Mouse (Mus musculus) forebrain, embryonic 11.5 days (tissue): Measurements from ENCODE around the gene Adcyap1r1. TPM values are rescaled to one million over a fixed set of nuclear protein-coding genes. Genes with fewer than 3 reads are reported as not detected.

Experiments
- ATAC-seq: fragments of 200-750 bp; cut with Nextera tagmentation; replicated peaks from 2 replicates; pipeline ENCODE4 v1.8.0; 2017; ENCODE audit warnings: moderate TSS enrichment; ENCODE audit not compliant: low FRiP score
- DNase-seq: peaks from one replicate; pipeline ENCODE4 v3.0.0-alpha.2; 2017; ENCODE audit warnings: low spot score
- H3K27ac ChIP-seq: fragments of 300-500 bp; sonication (generic); 2 replicates; pipeline ENCODE4 v1.5.1; 2014; ENCODE audit warnings: low read depth, low read length
- H3K27me3 ChIP-seq: fragments of 300-500 bp; sonication (generic); 2 replicates; pipeline ENCODE4 v1.6.1; 2014; ENCODE audit warnings: mild to moderate bottlenecking, low read length, mixed read lengths; ENCODE audit not compliant: control insufficient read depth, insufficient read depth
- H3K36me3 ChIP-seq: fragments of 300-500 bp; sonication (generic); 2 replicates; pipeline ENCODE4 v1.6.1; 2014; ENCODE audit warnings: mild to moderate bottlenecking, low read length, moderate library complexity, mixed read lengths; ENCODE audit not compliant: control insufficient read depth, insufficient read depth
- H3K4me1 ChIP-seq: fragments of 300-500 bp; sonication (generic); replicated peaks from 2 replicates; pipeline ENCODE4 v1.6.1; 2014; ENCODE audit warnings: low read length, mixed read lengths; ENCODE audit not compliant: control insufficient read depth, insufficient read depth
- H3K4me2 ChIP-seq: fragments of 300-500 bp; sonication (generic); 2 replicates; pipeline ENCODE4 v1.6.1; 2014; ENCODE audit warnings: low read depth, mild to moderate bottlenecking, low read length, moderate library complexity, mixed read lengths; ENCODE audit not compliant: severe bottlenecking
- H3K4me3 ChIP-seq: fragments of 300-500 bp; sonication (generic); 2 replicates; pipeline ENCODE4 v1.5.1; 2014; ENCODE audit warnings: low read depth, low read length
- H3K9ac ChIP-seq: fragments of 300-500 bp; sonication (generic); 2 replicates; pipeline ENCODE4 v1.6.1; 2014; ENCODE audit warnings: low read length
- H3K9me3 ChIP-seq: fragments of 300-500 bp; sonication (generic); 2 replicates; pipeline ENCODE4 v1.6.1; 2016; ENCODE audit warnings: low read length, mixed read lengths; ENCODE audit not compliant: control insufficient read depth
- WGBS: fragments of 180-500 bp; shearing (Covaris S2); extraction: QIAGEN DNeasy Blood & Tissue Kit; methylation state at CpG from one replicate; pipeline ENCODE4 v1.1.7; 2014; 5-methylcytosine and 5-hydroxymethylcytosine counted together
- polyA plus RNA-seq: library from polyadenylated mRNA; unstranded; fragments of >200 nt; fragmentation: Nextera tagmentation; extraction: Ambion mirVana; gene quantifications from 2 replicates; pipeline ENCODE4 v1.2.1, GENCODE M21; 2014

Adcyap1r1 gene
- polyA plus RNA-seq, 1 experiment from 2014 or later = 7.9 TPM

- H3K36me3 ChIP-seq = no peaks in the 10 kb centered on the region
- 17% methylated on average over 11 of the region's 11 CpGs for WGBS
Observed at GRCm38 (mm10) chr6:55519605-55520201, 67.9 kb downstream of the Adcyap1r1 start.

DNA sequence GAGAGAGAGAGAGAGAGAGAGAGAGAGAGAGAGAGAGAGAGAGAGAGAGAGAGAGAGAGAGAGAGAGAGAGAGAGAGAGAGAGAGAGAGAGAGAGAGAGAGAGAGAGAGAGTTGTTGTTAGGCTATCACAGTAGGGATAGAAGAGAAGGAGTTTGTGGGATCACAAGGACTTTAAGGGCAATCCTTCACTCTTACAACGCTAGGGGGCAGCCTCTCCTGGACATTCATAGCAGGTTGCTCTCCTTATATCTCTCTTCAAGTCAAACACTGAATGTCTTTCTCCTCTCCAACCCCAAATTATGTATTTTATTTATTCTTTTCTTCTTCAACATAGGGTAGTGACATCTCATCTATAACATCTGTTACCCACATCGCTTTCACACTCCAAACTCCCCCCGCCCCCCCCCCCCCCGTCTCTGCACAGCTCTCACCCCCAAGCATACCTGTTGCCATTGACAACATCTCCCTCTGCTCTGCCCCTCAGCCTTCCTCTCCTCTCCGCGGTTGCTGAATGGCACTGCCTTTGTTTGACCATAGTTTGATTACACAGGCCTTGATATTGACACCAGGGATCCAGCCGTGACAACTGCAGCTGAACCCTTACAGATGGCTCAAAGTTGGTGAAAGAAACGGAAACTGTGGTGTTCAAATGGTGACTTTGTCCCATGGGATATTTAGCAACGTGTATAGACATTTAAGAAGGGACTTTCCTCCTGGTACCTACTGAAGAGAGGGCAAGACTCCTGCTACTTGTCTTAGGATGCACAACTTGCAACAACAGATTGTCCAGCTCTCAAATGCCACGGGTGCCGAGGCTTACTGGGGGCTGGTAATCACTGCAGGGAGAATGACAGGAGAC lies 68.7 kb downstream of the Adcyap1r1 start:
- Histone ChIP-seq H3K27ac (no peak overlapping the region), H3K36me3 (no peaks in the 10 kb centered on the region), H3K9me3 (no peaks in the 10 kb centered on the region), H3K4me2 (no peak overlapping the region), H3K4me1 (no peaks in the 10 kb centered on the region), H3K9ac (no peak overlapping the region), H3K4me3 (no peak overlapping the region), H3K27me3 (no peaks in the 10 kb centered on the region)
- ATAC-seq = peak; percentile 79
- WGBS = 44% methylated on average over 10 of the region's 11 CpGs
- peak; percentile 77 for DNase-seq

More at GRCm38 (mm10) chr6:55519605-55520201, 67.9 kb downstream of the Adcyap1r1 start:
- no peak overlapping the region for H3K27ac ChIP-seq
- ATAC-seq = peak; percentile 91
- no peaks in the 10 kb centered on the region for H3K4me1 ChIP-seq
- peak; percentile 91 for DNase-seq
- H3K27me3 ChIP-seq = no peaks in the 10 kb centered on the region
- 0 out of 2 replicates have a peak overlapping the region, but pooled peaks have one; percentile 18 for H3K4me2 ChIP-seq
- H3K9me3 ChIP-seq = no peaks in the 10 kb centered on the region
- no peak overlapping the region for H3K4me3 ChIP-seq
- H3K9ac ChIP-seq = peak overlapping the region; percentile 27; the same call in 1 of the 2 replicates

GRCm38 (mm10) chr6:55536469-55536868 lies 84.7 kb downstream of the Adcyap1r1 start:
- ATAC-seq = no peak
- WGBS = 84% methylated on average over 2 of the region's 2 CpGs
- Histone ChIP-seq H3K27me3 (no peaks in the 10 kb centered on the region), H3K9ac (no peak overlapping the region), H3K9me3 (no peaks in the 10 kb centered on the region), H3K4me3 (no peak overlapping the region), H3K27ac (no peak overlapping the region), H3K36me3 (no peaks in the 10 kb centered on the region), H3K4me2 (no peak overlapping the region), H3K4me1 (no peaks in the 10 kb centered on the region)
- DNase-seq = no peak

DNA sequence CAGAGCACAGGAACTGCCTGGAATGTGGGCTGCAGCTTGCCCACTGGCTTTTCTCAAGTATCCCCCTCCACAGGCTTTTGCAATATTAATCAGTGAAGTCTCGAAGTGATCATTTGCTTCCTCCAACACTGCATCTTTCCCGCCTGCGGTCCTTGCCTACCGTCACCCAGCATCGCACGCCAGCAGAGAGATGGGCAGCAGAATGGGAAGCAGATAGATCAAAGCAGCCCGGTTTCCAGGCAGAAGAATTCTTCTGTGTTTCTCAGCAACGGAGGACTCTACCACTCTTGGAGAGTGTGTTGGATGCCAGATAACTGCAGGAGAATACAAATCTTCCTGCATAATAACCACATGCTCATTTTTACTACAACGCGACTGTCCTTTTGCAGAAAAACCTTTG lies 87.4 kb downstream of the Adcyap1r1 start:
- Histone ChIP-seq H3K4me2 (no peak overlapping the region), H3K36me3 (no peaks in the 10 kb centered on the region), H3K9ac (no peak overlapping the region), H3K27me3 (no peaks in the 10 kb centered on the region), H3K27ac (no peak overlapping the region), H3K4me3 (no peak overlapping the region), H3K4me1 (no peaks in the 10 kb centered on the region), H3K9me3 (no peaks in the 10 kb centered on the region)
- ATAC-seq = no peak
- whole genome bisulfite sequencing = 78% methylated on average over 10 of the region's 10 CpGs
- no peak for DNase-seq

GRCm38 (mm10) chr6:55542359-55542758 lies 90.6 kb downstream of the Adcyap1r1 start:
- no peak overlapping the region for H3K27ac ChIP-seq
- no peaks in the 10 kb centered on the region for H3K4me1 ChIP-seq
- no peaks in the 10 kb centered on the region for H3K27me3 ChIP-seq
- no peaks in the 10 kb centered on the region for H3K36me3 ChIP-seq
- H3K4me3 ChIP-seq = no peak overlapping the region
- ATAC-seq (no peak), DNase-seq (no peak)
- H3K9ac ChIP-seq = no peak overlapping the region
- H3K4me2 ChIP-seq = no peak overlapping the region
- H3K9me3 ChIP-seq = no peaks in the 10 kb centered on the region
- 52% methylated on average over 3 of the region's 3 CpGs for WGBS

GRCm38 (mm10) chr6:55543345-55543744 lies 91.6 kb downstream of the Adcyap1r1 start:
- ATAC-seq = no peak

DNA sequence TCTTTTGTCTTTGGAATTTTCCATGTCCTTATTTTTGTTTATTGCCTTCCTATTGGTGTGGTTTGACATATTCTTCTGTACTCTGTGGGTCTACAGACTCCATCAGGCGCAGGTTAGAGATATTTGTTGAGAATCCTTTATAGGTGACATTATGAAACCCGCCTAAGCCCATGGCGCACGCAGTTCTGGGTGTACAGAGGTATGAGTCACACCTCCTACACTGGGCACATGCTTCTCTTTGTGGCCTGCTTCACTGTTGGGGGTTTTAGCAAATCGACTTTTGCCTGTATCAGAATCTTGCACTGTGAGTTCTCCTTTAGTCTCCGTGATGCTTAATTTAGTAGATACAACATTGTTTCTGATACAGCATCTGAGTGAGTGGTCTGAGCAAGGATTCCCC lies 97.4 kb downstream of the Adcyap1r1 start:
- H3K27me3 ChIP-seq = no peaks in the 10 kb centered on the region
- WGBS = 95% methylated on average over 6 of the region's 6 CpGs
- no peak overlapping the region for H3K9ac ChIP-seq

More at GRCm38 (mm10) chr6:55543345-55543744, 91.6 kb downstream of the Adcyap1r1 start:
- H3K4me2 ChIP-seq = no peak overlapping the region
- H3K9ac ChIP-seq = no peak overlapping the region
- no peaks in the 10 kb centered on the region for H3K9me3 ChIP-seq
- H3K4me3 ChIP-seq = no peak overlapping the region
- DNase-seq = no peak
- WGBS = 89% methylated on average over 4 of the region's 4 CpGs
- H3K36me3 ChIP-seq = no peaks in the 10 kb centered on the region
- H3K4me1 ChIP-seq = no peaks in the 10 kb centered on the region
- H3K27ac ChIP-seq = no peak overlapping the region
- H3K27me3 ChIP-seq = no peaks in the 10 kb centered on the region

GRCm38 (mm10) chr6:55550926-55551325 lies 99.1 kb downstream of the Adcyap1r1 start:
- WGBS = 40% methylated on average over 13 of the region's 13 CpGs
- peak; percentile 78; the same call in 1 of the 2 replicates for ATAC-seq
- no peak overlapping the region for H3K4me3 ChIP-seq
- no peak overlapping the region for H3K27ac ChIP-seq
- H3K4me2 ChIP-seq = no peak overlapping the region
- no peak overlapping the region for H3K9ac ChIP-seq
- DNase-seq = peak; percentile 78
- H3K36me3 ChIP-seq = no peaks in the 10 kb centered on the region
- no peaks in the 10 kb centered on the region for H3K4me1 ChIP-seq
- H3K9me3 ChIP-seq = no peaks in the 10 kb centered on the region
- no peaks in the 10 kb centered on the region for H3K27me3 ChIP-seq

More for the DNA sequence above, 97.4 kb downstream of the Adcyap1r1 start:
- Histone ChIP-seq H3K27ac (no peak overlapping the region), H3K36me3 (no peaks in the 10 kb centered on the region), H3K9me3 (no peaks in the 10 kb centered on the region), H3K4me1 (no peaks in the 10 kb centered on the region), H3K4me3 (no peak overlapping the region), H3K4me2 (no peak overlapping the region)
- DNase-seq (no peak), ATAC-seq (no peak)
